Mouse (Mus musculus) spleen, adult 2 months (tissue): Measurements from ENCODE around the gene Fbxo11. TPM values are rescaled to one million over a fixed set of nuclear protein-coding genes. Genes with fewer than 3 reads are reported as not detected.
"Not testable (repeated sequence)": the region's sequence is repeated elsewhere in the genome, so short reads cannot be mapped to it uniquely, and the experiment has no call there.

Experiments used
- DNase-seq, 2 experiments: peaks; one replicate each; pipeline versions ENCODE4 v3.0.0 to v3.0.0-alpha.2; 2012 to 2021; ENCODE audit warnings: low spot score in 2 of 2, low read depth in 1 of 2
- H3K27ac ChIP-seq: fragments of 200-500 bp; 2 replicates; pipeline ENCODE4 v1.5.1; 2012; ENCODE audit warnings: low read length, inconsistent platforms; ENCODE audit not compliant: insufficient read depth
- H3K27me3 ChIP-seq: fragments of 200-500 bp; 2 replicates; pipeline ENCODE4 v1.6.1; 2012; ENCODE audit warnings: mild to moderate bottlenecking, moderate library complexity, low read length, inconsistent platforms; ENCODE audit not compliant: control insufficient read depth, insufficient read depth
- H3K36me3 ChIP-seq: fragments of 200-500 bp; 2 replicates; pipeline ENCODE4 v1.6.1; 2012; ENCODE audit warnings: mild to moderate bottlenecking, low read length, inconsistent platforms; ENCODE audit not compliant: control insufficient read depth, insufficient read depth
- H3K4me1 ChIP-seq: fragments of 200-500 bp; 2 replicates; pipeline ENCODE4 v1.6.1; 2011; ENCODE audit warnings: inconsistent platforms; ENCODE audit not compliant: control insufficient read depth, insufficient read depth, insufficient read length
- H3K4me3 ChIP-seq: fragments of 200-500 bp; 2 replicates; pipeline ENCODE4 v1.5.1; 2011; ENCODE audit warnings: mild to moderate bottlenecking, inconsistent platforms; ENCODE audit not compliant: insufficient read depth, insufficient read length; ENCODE audit errors: extremely low read depth
- CTCF ChIP-seq: fragments of 200-500 bp; IDR thresholded peaks from 2 replicates; pipeline ENCODE4 v1.5.1; 2011; ENCODE audit warnings: mild to moderate bottlenecking, inconsistent platforms; ENCODE audit not compliant: insufficient read depth, insufficient read length, insufficient replicate concordance; ENCODE audit errors: extremely low read depth
- POLR2A ChIP-seq: fragments of 200-500 bp; IDR thresholded peaks from 2 replicates; pipeline ENCODE4 v1.6.1; 2011; ENCODE audit warnings: low read depth, low read length, inconsistent platforms
- WGBS: fragments of 180-500 bp; shearing (Covaris S2); methylation state at CpG from one replicate; pipeline ENCODE4 v1.1.7; 2018; 5-methylcytosine and 5-hydroxymethylcytosine counted together
- polyA plus RNA-seq: library from polyadenylated mRNA; depleted of rRNA; stranded (reverse); fragments of >200 nt; gene quantifications from 2 replicates; pipeline ENCODE4 v1.2.3, GENCODE M21; 2012

Gene Fbxo11
- polyA plus RNA-seq, 1 experiment = 13.6 TPM

- 93% methylated on average over 14 of the region's 14 CpGs for whole genome bisulfite sequencing
- Histone ChIP-seq H3K27ac (no peak overlapping the region), H3K27me3 (no peaks in the 10 kb centered on the region; the same call in 1 of the 2 replicates), H3K4me3 (no peak overlapping the region), H3K4me1 (no peaks in the 10 kb centered on the region), H3K36me3 (no peaks in the 10 kb centered on the region)
- TF ChIP-seq CTCF (no peak), POLR2A (no peak)
- no peak for DNase-seq
Measured at GRCm38 (mm10) chr17:87963081-87964075, 101.7 kb downstream of the Fbxo11 start.

- not testable (repeated sequence) for H3K36me3 ChIP-seq, H3K4me3 ChIP-seq, DNase-seq, H3K27me3 ChIP-seq, H3K4me1 ChIP-seq, H3K27ac ChIP-seq
- WGBS = 90% methylated on average over 5 of the region's 5 CpGs
Measured at GRCm38 (mm10) chr17:87959931-87960330, 105.2 kb downstream of the Fbxo11 start.

DNA sequence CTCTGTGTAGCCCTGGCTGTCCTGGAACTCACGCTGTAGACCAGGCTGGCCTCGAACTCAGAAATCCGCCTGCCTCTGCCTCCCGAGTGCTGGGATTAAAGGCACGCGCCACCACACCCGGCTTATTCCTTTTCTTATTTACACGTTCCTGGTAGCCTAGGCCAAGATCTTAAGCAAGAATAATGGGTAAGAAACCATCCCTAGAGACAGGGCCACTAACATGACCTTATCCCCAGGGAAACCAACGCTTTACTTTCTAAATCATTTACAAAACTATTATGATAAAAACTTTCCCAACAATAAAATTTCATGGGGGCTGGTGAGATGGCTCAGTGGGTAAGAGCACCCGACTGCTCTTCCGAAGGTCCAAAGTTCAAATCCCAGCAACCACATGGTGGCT, 105.7 kb downstream of the Fbxo11 start:
- not testable (repeated sequence) for DNase-seq, H3K36me3 ChIP-seq, H3K27ac ChIP-seq, H3K4me3 ChIP-seq, H3K4me1 ChIP-seq, H3K27me3 ChIP-seq
- WGBS = 95% methylated on average over 11 of the region's 11 CpGs

- TF ChIP-seq POLR2A (no peak), CTCF (no peak)
- DNase-seq = no peak
- Histone ChIP-seq H3K27me3 (no peaks in the 10 kb centered on the region), H3K36me3 (no peaks in the 10 kb centered on the region), H3K4me3 (no peak overlapping the region), H3K4me1 (no peaks in the 10 kb centered on the region), H3K27ac (no peak overlapping the region)
- WGBS = 74% methylated on average over 8 of the region's 8 CpGs
Measured at GRCm38 (mm10) chr17:87958283-87958682, 106.8 kb downstream of the Fbxo11 start.

GRCm38 (mm10) chr17:87957096-87957840, 107.8 kb downstream of the Fbxo11 start:
- no peaks in the 10 kb centered on the region for H3K4me1 ChIP-seq
- no peak overlapping the region for H3K27ac ChIP-seq
- WGBS = 88% methylated on average over 12 of the region's 12 CpGs
- no peaks in the 10 kb centered on the region for H3K36me3 ChIP-seq
- no peak overlapping the region for H3K4me3 ChIP-seq
- DNase-seq = no peak
- no peaks in the 10 kb centered on the region for H3K27me3 ChIP-seq
- no peak for TF ChIP-seq POLR2A
- TF ChIP-seq CTCF = no peak

GRCm38 (mm10) chr17:87954618-87955124, 110.4 kb downstream of the Fbxo11 start:
- WGBS = 58% methylated on average over 13 of the region's 13 CpGs
- H3K36me3 ChIP-seq, H3K27me3 ChIP-seq, DNase-seq, H3K4me1 ChIP-seq, H3K4me3 ChIP-seq, H3K27ac ChIP-seq: not testable (repeated sequence)
